Mouse (Mus musculus): ENCODE data around the gene Kansl2. TPM values are rescaled to one million over a fixed set of nuclear protein-coding genes. Genes with fewer than 3 reads are reported as not detected.

Kansl2 gene
- polyA plus RNA-seq, 1 experiment: 178 TPM

DNA sequence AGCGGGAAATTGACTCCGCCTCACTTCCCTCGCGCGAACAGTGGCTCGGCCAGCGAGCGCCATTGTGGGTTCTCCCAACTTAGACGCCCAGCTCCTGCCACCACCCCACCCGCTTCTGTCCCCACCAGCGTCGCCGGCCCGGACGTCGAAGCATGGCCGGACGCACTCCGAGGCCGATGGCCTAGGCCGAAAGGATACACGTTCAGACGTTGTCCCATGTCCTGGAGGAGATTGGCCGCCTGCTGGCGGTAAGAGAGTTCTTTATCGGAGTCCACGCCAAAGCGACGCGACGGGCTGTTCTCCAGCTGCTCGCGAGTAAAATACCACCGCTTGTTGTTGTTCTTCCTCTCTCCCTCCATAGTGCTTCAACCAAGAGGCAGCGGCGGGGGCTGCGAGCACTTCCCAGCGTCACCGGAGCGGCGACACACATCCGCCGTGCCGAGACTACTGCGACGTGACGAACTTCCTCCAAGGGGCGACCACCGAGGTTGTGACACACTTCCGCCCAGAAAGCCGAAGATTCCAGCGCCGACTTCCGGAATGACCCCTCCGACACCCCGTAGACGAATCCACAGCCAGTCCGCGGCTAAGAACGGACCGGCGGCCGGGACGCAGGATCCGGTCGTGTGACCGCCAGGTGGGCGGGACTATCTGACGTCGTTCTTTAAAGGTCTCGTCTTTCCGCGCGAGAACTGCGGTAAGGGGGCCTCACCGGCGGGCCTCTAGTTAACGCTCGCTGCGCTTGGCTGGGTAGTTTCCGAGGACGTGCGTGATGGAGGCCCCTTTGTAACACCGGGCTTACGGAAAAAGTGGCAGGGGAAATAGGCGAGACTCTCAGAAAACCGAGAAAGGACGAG, 33.4 kb upstream of the Kansl2 start:
- Histone ChIP-seq H3K4me3 (ENCODE audit: insufficient read depth, poor library complexity, severe bottlenecking) (peak overlapping the region; percentile 99), H3ac (ENCODE audit: control insufficient read depth, insufficient read length, low read depth) (peak overlapping the region; percentile 88), H3K79me2 (ENCODE audit: control insufficient read depth, insufficient read depth) (peaks cover 74% of the 10 kb centered on the region), H3K79me3 (ENCODE audit: low read depth) (peaks cover 63% of the 10 kb centered on the region), H3K36me3 (ENCODE audit: control insufficient read depth, insufficient read depth) (peaks cover 34% of the 10 kb centered on the region), H3K27me3 (ENCODE audit: control insufficient read depth, insufficient read depth, insufficient read length) (no peaks in the 10 kb centered on the region)
- no peak for TF ChIP-seq MYOD1 (IDR thresholded peaks at IDR 0.05; ENCODE audit: control insufficient read depth, insufficient read length, low read depth)
- peak; percentile 92 for TF ChIP-seq USF1 (IDR thresholded peaks at IDR 0.05; ENCODE audit: low read depth)
- no peak for TF ChIP-seq CTCF (IDR thresholded peaks at IDR 0.05; ENCODE audit: control insufficient read depth, insufficient read depth, insufficient read length)
- TF ChIP-seq CEBPB (IDR thresholded peaks at IDR 0.05; ENCODE audit: low read depth): peak; percentile 58
- peak; percentile 81 for TF ChIP-seq MAX (IDR thresholded peaks at IDR 0.05)
- no peak for TF ChIP-seq FOSL1 (IDR thresholded peaks at IDR 0.05; ENCODE audit: insufficient read depth, low read length, poor library complexity, severe bottlenecking)

DNA sequence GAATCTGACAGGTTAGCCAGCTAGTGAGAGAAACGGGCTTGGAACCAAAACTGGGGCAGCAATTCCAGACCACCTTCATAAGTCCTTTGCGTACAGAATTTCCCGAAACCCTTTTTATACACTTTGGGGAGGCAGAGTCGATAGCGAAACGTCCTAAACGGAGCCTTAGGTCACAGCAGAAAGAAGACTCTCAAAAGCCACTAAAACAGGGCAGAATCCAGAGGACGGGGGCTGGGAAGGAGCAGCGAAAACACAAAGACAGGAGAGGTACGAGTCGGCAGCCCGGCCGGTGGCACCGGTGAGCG, 32.9 kb upstream of the Kansl2 start:
- Histone ChIP-seq H3K36me3 (ENCODE audit: control insufficient read depth, insufficient read depth) (peaks cover 39% of the 10 kb centered on the region), H3K79me3 (ENCODE audit: low read depth) (peaks cover 68% of the 10 kb centered on the region), H3ac (ENCODE audit: control insufficient read depth, insufficient read length, low read depth) (peak overlapping the region; percentile 88), H3K27me3 (ENCODE audit: control insufficient read depth, insufficient read depth, insufficient read length) (no peaks in the 10 kb centered on the region), H3K4me3 (ENCODE audit: insufficient read depth, poor library complexity, severe bottlenecking) (peak overlapping the region; percentile 99), H3K79me2 (ENCODE audit: control insufficient read depth, insufficient read depth) (peaks cover 80% of the 10 kb centered on the region)
- TF ChIP-seq MYOG (IDR thresholded peaks at IDR 0.05; ENCODE audit: control insufficient read depth, extremely low read depth, insufficient read length) (no peak), CEBPB (IDR thresholded peaks at IDR 0.05; ENCODE audit: low read depth) (no peak), FOSL1 (IDR thresholded peaks at IDR 0.05; ENCODE audit: insufficient read depth, low read length, poor library complexity, severe bottlenecking) (no peak), MYOD1 (IDR thresholded peaks at IDR 0.05; ENCODE audit: control insufficient read depth, insufficient read length, low read depth) (no peak), CTCF (IDR thresholded peaks at IDR 0.05; ENCODE audit: control insufficient read depth, insufficient read depth, insufficient read length) (no peak)

DNA sequence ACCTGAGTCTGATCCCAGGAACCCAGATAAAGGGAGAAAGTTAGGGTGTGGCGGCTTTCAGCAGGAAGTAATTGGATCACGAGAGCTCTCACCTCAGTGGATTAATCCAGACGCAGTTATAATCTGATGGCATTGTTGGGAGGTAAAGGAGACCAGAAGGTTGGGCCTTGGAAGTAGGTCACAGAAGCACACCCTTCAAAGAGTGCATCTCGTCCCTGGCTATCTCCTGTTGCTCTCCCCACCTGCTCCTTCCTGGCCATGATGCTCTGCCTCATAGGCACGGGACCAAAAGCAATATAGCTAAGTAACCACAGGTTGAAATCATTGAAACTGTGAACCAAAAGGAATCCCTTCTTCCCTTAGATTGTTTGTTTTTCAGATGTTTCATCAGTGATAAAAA, 23.1 kb upstream of the Kansl2 start:
- Histone ChIP-seq H3K27me3 (ENCODE audit: control insufficient read depth, insufficient read depth, insufficient read length) (no peaks in the 10 kb centered on the region), H3K36me3 (ENCODE audit: control insufficient read depth, insufficient read depth) (peaks cover 84% of the 10 kb centered on the region), H3K79me3 (ENCODE audit: low read depth) (peaks cover 51% of the 10 kb centered on the region), H3K79me2 (ENCODE audit: control insufficient read depth, insufficient read depth) (peaks cover 96% of the 10 kb centered on the region), H3ac (ENCODE audit: control insufficient read depth, insufficient read length, low read depth) (no peak overlapping the region), H3K4me3 (ENCODE audit: insufficient read depth, poor library complexity, severe bottlenecking) (no peak overlapping the region)
- no peak for TF ChIP-seq USF1 (IDR thresholded peaks at IDR 0.05; ENCODE audit: low read depth)

DNA sequence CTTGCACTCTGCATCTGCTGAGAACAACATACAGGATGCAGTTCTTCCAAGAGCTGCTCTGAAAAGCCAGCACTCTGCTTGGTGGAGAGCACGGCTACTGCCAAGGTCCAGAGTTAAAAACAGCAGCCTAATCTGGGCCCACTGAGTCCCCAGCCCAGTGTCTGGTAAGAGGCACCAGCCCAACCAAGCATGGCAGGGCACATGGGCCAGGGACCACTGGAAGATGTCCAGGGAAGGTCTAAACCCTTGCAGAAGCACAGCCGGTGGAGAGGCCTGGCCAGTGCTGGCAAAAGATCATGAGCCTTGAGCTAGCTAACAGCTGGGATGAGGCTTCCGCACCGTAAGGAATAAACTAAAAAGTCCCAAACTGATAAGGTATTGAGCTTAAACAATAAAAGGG, 21.8 kb upstream of the Kansl2 start:
- Histone ChIP-seq H3K79me2 (ENCODE audit: control insufficient read depth, insufficient read depth) (peaks cover 84% of the 10 kb centered on the region), H3K27me3 (ENCODE audit: control insufficient read depth, insufficient read depth, insufficient read length) (no peaks in the 10 kb centered on the region), H3K4me3 (ENCODE audit: insufficient read depth, poor library complexity, severe bottlenecking) (no peak overlapping the region), H3ac (ENCODE audit: control insufficient read depth, insufficient read length, low read depth) (no peak overlapping the region), H3K79me3 (ENCODE audit: low read depth) (peaks cover 39% of the 10 kb centered on the region), H3K36me3 (ENCODE audit: control insufficient read depth, insufficient read depth) (peaks cover 85% of the 10 kb centered on the region)
- TF ChIP-seq USF1 (IDR thresholded peaks at IDR 0.05; ENCODE audit: low read depth): no peak
- TF ChIP-seq MYOG (IDR thresholded peaks at IDR 0.05; ENCODE audit: control insufficient read depth, extremely low read depth, insufficient read length): no peak
- no peak for TF ChIP-seq MYOD1 (IDR thresholded peaks at IDR 0.05; ENCODE audit: control insufficient read depth, insufficient read length, low read depth)
- TF ChIP-seq CTCF (IDR thresholded peaks at IDR 0.05; ENCODE audit: control insufficient read depth, insufficient read depth, insufficient read length): no peak
- no peak for TF ChIP-seq FOSL1 (IDR thresholded peaks at IDR 0.05; ENCODE audit: insufficient read depth, low read length, poor library complexity, severe bottlenecking)
- TF ChIP-seq CEBPB (IDR thresholded peaks at IDR 0.05; ENCODE audit: low read depth): no peak
- TF ChIP-seq MAX (IDR thresholded peaks at IDR 0.05): no peak

DNA sequence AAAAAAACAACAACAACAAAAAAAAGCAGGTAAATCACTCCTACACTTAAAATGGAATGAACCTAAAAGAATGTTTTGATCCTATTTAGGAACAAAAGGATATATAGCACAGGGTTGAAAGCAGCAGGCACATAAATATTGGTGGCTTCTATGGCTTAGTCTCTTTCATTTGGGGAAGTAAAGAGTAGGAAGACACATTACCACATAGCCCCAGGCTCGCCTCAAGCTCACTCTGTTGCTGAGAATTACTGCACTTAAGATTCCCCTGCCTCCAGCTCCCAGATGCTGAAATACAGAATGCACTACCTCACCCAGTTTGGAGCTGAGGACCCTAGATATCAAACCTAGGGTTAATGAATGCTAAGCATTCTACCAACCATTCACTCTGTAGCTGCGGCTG, 18.7 kb upstream of the Kansl2 start:
- no peak overlapping the region for H3ac ChIP-seq (ENCODE audit: control insufficient read depth, insufficient read length, low read depth)
- H3K36me3 ChIP-seq (ENCODE audit: control insufficient read depth, insufficient read depth): peaks cover 85% of the 10 kb centered on the region
- H3K79me2 ChIP-seq (ENCODE audit: control insufficient read depth, insufficient read depth): peaks cover 76% of the 10 kb centered on the region
- H3K27me3 ChIP-seq (ENCODE audit: control insufficient read depth, insufficient read depth, insufficient read length): no peaks in the 10 kb centered on the region
- H3K4me3 ChIP-seq (ENCODE audit: insufficient read depth, poor library complexity, severe bottlenecking): no peak overlapping the region
- TF ChIP-seq MAX (IDR thresholded peaks at IDR 0.05) (no peak), FOSL1 (IDR thresholded peaks at IDR 0.05; ENCODE audit: insufficient read depth, low read length, poor library complexity, severe bottlenecking) (no peak), MYOD1 (IDR thresholded peaks at IDR 0.05; ENCODE audit: control insufficient read depth, insufficient read length, low read depth) (no peak), USF1 (IDR thresholded peaks at IDR 0.05; ENCODE audit: low read depth) (no peak), CTCF (IDR thresholded peaks at IDR 0.05; ENCODE audit: control insufficient read depth, insufficient read depth, insufficient read length) (no peak), CEBPB (IDR thresholded peaks at IDR 0.05; ENCODE audit: low read depth) (no peak), MYOG (IDR thresholded peaks at IDR 0.05; ENCODE audit: control insufficient read depth, extremely low read depth, insufficient read length) (no peak)
- H3K79me3 ChIP-seq (ENCODE audit: low read depth): peaks cover 20% of the 10 kb centered on the region

DNA sequence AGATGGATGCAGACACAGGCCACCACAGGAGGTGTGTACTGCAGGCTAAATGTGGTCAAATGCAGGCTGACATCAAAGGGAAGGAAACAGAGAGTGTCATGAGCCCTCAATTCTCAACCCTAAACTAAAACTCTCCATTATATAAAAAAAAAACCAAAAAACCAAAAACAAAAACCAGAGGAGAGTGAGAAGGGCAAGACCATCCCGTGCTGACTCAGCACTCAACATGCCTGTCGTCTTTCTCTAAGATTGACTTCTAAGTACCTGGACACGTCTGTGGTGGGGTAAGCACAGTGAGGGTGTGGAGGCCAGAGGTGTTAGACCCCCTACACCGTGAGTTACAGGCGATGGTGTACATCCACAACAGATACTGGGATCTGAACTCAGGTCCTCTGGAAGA, 12.8 kb upstream of the Kansl2 start:
- Histone ChIP-seq H3K79me3 (ENCODE audit: low read depth) (peaks cover 16% of the 10 kb centered on the region), H3K79me2 (ENCODE audit: control insufficient read depth, insufficient read depth) (peaks cover 63% of the 10 kb centered on the region), H3K4me3 (ENCODE audit: insufficient read depth, poor library complexity, severe bottlenecking) (no peak overlapping the region), H3ac (ENCODE audit: control insufficient read depth, insufficient read length, low read depth) (no peak overlapping the region), H3K36me3 (ENCODE audit: control insufficient read depth, insufficient read depth) (peaks cover 95% of the 10 kb centered on the region), H3K27me3 (ENCODE audit: control insufficient read depth, insufficient read depth, insufficient read length) (no peaks in the 10 kb centered on the region)
- TF ChIP-seq FOSL1 (IDR thresholded peaks at IDR 0.05; ENCODE audit: insufficient read depth, low read length, poor library complexity, severe bottlenecking): no peak
- no peak for TF ChIP-seq MYOG (IDR thresholded peaks at IDR 0.05; ENCODE audit: control insufficient read depth, extremely low read depth, insufficient read length)
- TF ChIP-seq MAX (IDR thresholded peaks at IDR 0.05): no peak
- TF ChIP-seq CTCF (IDR thresholded peaks at IDR 0.05; ENCODE audit: control insufficient read depth, insufficient read depth, insufficient read length): no peak
- no peak for TF ChIP-seq MYOD1 (IDR thresholded peaks at IDR 0.05; ENCODE audit: control insufficient read depth, insufficient read length, low read depth)
- no peak for TF ChIP-seq CEBPB (IDR thresholded peaks at IDR 0.05; ENCODE audit: low read depth)
- no peak for TF ChIP-seq USF1 (IDR thresholded peaks at IDR 0.05; ENCODE audit: low read depth)

Measured in C2C12 (cell line).